Mouse (Mus musculus): Measurements from ENCODE around the gene Zfp839. TPM values are rescaled to one million over a fixed set of nuclear protein-coding genes. Genes with fewer than 3 reads are reported as not detected.
A peak's percentile ranks its signal among the peaks of the same experiment; 100 is the strongest.

The Zfp839 gene
- polyA plus RNA-seq, 1 experiment: 10.9 TPM

DNA sequence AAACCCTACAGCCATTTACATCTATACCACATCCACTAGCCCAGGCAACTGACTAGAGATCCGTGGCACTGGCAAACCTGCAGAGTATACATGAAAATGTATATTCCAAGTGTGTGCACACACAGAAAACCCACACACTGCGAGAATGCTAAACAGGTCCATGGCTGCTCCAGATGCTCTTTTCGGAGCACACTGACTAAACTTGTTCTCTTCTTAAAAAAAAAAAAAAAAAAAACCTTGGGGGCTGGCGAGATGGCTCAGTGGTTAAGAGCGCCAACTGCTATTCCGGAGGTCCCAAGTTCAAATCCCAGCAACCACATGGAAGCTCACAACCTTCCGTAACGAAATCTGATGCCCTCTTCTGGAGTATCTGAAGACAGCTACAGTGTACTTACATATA lies 12.2 kb upstream of the Zfp839 start:
- Histone ChIP-seq H3K4me1 (ENCODE audit: control insufficient read depth, insufficient read depth, low read length) (peaks cover 19% of the 10 kb centered on the region), H3K27ac (ENCODE audit: insufficient read depth, low read depth, low read length) (no peak overlapping the region), H3K4me3 (ENCODE audit: insufficient read depth, low read length) (no peak overlapping the region)
- TF ChIP-seq CTCF (IDR thresholded peaks at IDR 0.05; ENCODE audit: low read depth, low read length): no peak
- no peak for TF ChIP-seq POLR2A (IDR thresholded peaks at IDR 0.05; ENCODE audit: borderline replicate concordance, low read depth, low read length)

- Histone ChIP-seq H3K27ac (ENCODE audit: insufficient read depth, low read depth, low read length) (peak within 1 kb of the TSS; percentile 42; the same call in 1 of the 2 replicates), H3K4me3 (ENCODE audit: insufficient read depth, low read length) (peak within 1 kb of the TSS; percentile 73), H3K4me1 (ENCODE audit: control insufficient read depth, insufficient read depth, low read length) (peaks cover 25% of the 10 kb centered on the region)
- no peak for TF ChIP-seq CTCF (IDR thresholded peaks at IDR 0.05; ENCODE audit: low read depth, low read length)
- TF ChIP-seq POLR2A (IDR thresholded peaks at IDR 0.05; ENCODE audit: borderline replicate concordance, low read depth, low read length): no peak
Observed at GRCm38 (mm10) chr12:110840348-110841198, 9.5 kb upstream of the Zfp839 start, which contains the start of gene Mok. Gene Mok, minus strand, starts transcription at chr12:110840939.

DNA sequence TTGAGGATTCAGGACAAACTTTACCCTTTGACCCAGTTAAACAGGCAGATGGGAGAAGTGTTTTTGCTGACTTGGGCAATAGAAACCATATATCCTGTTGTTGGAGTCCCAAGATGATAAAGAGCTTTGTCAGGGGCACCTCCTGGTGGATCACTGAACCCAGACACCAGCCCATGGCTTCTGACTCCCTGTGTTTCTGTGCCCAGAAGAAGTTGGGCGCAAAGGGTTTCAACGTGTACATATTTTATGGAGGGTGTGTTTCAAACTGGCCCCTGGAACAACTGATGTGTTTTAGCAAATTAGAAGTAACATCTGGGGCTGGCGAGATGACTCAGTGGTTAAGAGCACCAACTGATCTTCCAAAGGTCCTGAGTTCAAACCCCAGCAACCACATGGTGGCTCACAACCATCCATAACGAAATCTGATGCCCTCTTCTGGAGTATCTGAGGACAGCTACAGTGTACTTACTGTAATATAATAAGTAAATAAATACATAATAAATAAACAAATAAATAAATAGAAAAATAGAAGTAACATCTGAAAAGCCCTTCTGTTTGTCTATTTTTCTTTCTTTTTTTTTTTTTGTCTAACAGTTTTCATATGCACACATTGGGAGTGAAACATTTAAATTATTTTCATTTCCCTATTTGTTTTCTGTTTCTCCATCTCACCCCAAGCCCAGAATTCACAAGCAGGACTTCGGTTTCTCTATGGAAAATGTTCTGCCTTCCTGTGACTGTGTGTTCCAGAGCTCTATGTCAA lies 8.1 kb upstream of the Zfp839 start:
- Histone ChIP-seq H3K4me1 (ENCODE audit: control insufficient read depth, insufficient read depth, low read length) (peaks cover 30% of the 10 kb centered on the region), H3K4me3 (ENCODE audit: insufficient read depth, low read length) (no peak overlapping the region), H3K27ac (ENCODE audit: insufficient read depth, low read depth, low read length) (peak overlapping the region; percentile 82)
- TF ChIP-seq POLR2A (IDR thresholded peaks at IDR 0.05; ENCODE audit: borderline replicate concordance, low read depth, low read length): no peak
- TF ChIP-seq CTCF (IDR thresholded peaks at IDR 0.05; ENCODE audit: low read depth, low read length): no peak

DNA sequence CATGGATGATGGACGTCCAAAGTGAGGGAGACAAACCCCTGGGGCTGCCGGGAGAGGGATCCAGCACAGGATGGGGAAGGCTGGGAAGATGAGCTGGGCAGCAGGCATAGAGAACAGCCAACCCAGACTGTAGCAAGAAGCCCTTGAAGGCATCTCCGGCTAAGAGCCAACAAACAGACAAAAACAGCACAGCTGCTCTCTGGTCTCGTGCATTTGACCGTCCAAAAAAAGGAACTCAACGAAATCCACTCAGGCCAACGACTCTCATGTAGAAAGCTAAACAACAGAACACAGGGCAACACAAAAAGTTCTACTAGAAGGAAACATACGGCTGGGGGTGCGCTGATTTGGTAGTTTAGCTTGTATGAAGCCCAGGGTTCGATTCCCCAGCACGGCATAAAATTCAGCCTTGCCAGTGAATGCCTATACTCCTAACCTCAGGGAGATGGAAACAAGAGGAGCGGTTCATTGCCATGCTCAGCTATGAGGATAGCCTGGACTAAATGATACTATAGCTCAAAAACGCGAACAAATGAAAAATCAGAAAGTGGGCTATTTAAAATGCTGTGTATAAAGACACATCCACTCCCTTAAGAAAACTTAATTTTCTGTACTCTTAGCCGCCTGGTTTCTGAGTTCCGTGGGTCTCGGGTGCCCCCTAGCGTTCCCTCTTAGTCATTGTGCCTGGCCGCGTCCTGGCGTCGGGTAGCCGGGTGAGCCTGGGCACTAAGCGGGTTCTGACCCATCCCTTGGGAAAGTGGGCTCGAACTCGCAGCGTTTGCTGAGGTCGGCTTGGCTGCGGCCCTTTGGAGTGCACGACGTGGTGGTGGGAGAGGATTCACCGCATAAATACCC lies 6.6 kb upstream of the Zfp839 start:
- peak overlapping the region; percentile 74 for H3K4me3 ChIP-seq (ENCODE audit: insufficient read depth, low read length)
- peak overlapping the region; percentile 88 for H3K27ac ChIP-seq (ENCODE audit: insufficient read depth, low read depth, low read length)
- peaks cover 24% of the 10 kb centered on the region for H3K4me1 ChIP-seq (ENCODE audit: control insufficient read depth, insufficient read depth, low read length)
- TF ChIP-seq CTCF (IDR thresholded peaks at IDR 0.05; ENCODE audit: low read depth, low read length) (peak; percentile 85), POLR2A (IDR thresholded peaks at IDR 0.05; ENCODE audit: borderline replicate concordance, low read depth, low read length) (no peak)

GRCm38 (mm10) chr12:110844227-110845130 lies 5.6 kb upstream of the Zfp839 start:
- H3K4me1 ChIP-seq (ENCODE audit: control insufficient read depth, insufficient read depth, low read length): peaks cover 24% of the 10 kb centered on the region
- TF ChIP-seq CTCF (IDR thresholded peaks at IDR 0.05; ENCODE audit: low read depth, low read length): no peak; the same call in 1 of the 2 replicates
- no peak for TF ChIP-seq POLR2A (IDR thresholded peaks at IDR 0.05; ENCODE audit: borderline replicate concordance, low read depth, low read length)
- peak overlapping the region; percentile 88 for H3K27ac ChIP-seq (ENCODE audit: insufficient read depth, low read depth, low read length)
- H3K4me3 ChIP-seq (ENCODE audit: insufficient read depth, low read length): peak overlapping the region; percentile 74

DNA sequence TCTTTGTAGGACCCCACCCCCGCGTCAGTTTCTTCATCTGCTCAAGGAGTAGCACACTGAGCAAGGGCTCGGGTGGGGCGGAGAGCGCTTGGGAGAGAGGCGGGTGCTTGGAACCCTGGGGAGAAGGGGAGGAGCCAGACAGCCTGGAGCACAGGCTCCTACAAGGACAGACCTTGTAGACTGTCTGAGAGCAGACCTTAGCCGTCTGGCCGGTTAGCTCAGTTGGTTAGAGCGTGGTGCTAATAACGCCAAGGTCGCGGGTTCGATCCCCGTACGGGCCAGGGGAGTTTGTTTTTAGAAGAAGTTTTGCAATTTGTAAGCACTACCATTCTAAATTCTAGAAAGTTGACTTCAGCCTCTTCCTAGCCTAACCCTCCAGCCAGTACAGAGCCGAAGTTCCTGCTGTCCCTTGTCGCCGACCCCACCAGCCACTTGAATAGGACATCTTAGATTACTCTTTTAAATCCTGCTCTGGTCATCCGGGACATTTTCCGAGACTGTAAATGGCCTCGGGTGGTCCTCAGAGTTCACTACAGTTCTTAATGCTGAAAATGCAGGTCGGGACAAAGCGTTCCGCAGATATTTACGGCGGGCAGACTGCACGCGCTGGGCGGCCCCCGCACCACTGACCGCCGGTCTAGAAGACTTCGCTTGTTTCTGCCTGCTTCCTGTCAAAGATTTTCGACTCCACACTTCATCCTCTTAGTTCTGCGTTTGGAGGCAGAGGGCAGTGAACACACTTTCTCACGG lies 4.7 kb upstream of the Zfp839 start:
- TF ChIP-seq CTCF (IDR thresholded peaks at IDR 0.05; ENCODE audit: low read depth, low read length) (no peak), POLR2A (IDR thresholded peaks at IDR 0.05; ENCODE audit: borderline replicate concordance, low read depth, low read length) (no peak)
- Histone ChIP-seq H3K4me3 (ENCODE audit: insufficient read depth, low read length) (peak overlapping the region; percentile 74), H3K27ac (ENCODE audit: insufficient read depth, low read depth, low read length) (peak overlapping the region; percentile 88), H3K4me1 (ENCODE audit: control insufficient read depth, insufficient read depth, low read length) (peaks cover 24% of the 10 kb centered on the region)

- Histone ChIP-seq H3K4me1 (ENCODE audit: control insufficient read depth, insufficient read depth, low read length) (peaks cover 27% of the 10 kb centered on the region), H3K4me3 (ENCODE audit: insufficient read depth, low read length) (peak overlapping the region; percentile 68), H3K27ac (ENCODE audit: insufficient read depth, low read depth, low read length) (no peak overlapping the region)
- TF ChIP-seq POLR2A (IDR thresholded peaks at IDR 0.05; ENCODE audit: borderline replicate concordance, low read depth, low read length) (no peak), CTCF (IDR thresholded peaks at IDR 0.05; ENCODE audit: low read depth, low read length) (no peak)
Observed at GRCm38 (mm10) chr12:110846191-110846765, 3.8 kb upstream of the Zfp839 start.

DNA sequence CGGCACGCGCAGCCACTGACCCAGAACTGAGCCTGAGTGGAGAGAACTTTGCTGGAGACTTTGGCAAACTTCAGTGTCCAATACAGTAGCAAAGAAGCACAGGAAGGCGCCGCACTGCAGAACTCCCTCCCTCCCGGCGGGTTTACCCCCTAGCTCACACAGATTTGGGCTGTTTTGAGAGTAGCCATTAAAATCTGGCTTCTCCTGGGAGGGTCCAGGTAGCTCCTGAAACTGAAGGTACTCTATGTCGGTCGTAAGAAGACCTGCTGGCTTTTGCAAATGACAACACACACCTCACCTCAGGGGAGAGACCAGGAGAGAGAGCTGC lies 840 bp downstream of the Zfp839 start:
- Histone ChIP-seq H3K27ac (ENCODE audit: insufficient read depth, low read depth, low read length) (peak overlapping the region; percentile 55), H3K4me3 (ENCODE audit: insufficient read depth, low read length) (peak overlapping the region; percentile 68), H3K4me1 (ENCODE audit: control insufficient read depth, insufficient read depth, low read length) (peaks cover 33% of the 10 kb centered on the region)
- TF ChIP-seq CTCF (IDR thresholded peaks at IDR 0.05; ENCODE audit: low read depth, low read length) (no peak), POLR2A (IDR thresholded peaks at IDR 0.05; ENCODE audit: borderline replicate concordance, low read depth, low read length) (no peak)
